7 mouse cellular contexts compared by ENCODE assay signal in the genomic region with DNA sequence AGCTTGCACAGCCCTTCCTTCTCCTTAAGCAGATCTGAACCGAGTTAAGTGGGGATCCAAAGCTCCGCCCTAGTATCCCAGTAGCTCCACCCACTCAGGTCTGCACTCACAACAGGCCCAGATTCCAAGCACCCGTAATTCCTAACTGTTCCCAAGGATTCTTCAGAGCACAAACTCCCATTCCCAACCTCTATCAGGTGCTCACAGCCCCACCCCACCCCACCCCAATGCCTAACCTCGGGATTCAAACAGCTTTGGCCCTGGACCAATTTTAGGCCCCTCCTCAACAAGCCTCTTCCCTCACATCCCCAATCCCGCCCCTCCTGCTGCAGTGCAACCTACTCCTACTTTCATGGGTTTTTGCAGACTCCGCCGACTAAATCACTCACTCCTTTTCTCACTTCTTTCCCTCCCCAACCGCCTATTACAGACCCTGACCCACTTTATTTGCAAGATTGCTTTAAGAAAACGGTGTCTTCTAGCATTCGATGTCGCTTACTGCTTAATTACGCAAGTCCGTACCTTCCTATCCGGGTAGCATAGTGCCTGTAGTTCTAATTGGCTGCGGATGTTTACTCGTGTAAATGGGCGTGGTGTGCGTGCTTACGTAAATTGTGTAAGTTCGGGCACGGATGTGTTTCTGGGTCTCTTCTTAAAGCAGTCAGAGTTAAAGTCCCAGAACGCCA. TPM values are rescaled to one million over a fixed set of nuclear protein-coding genes. Genes with fewer than 3 reads are reported as not detected.
DNase-seq lines count a peak whose midpoint lies in the region; ATAC-seq lines count a peak whose summit lies in the region.

A gene (plus strand): TSS at position 602 of the 686 bp plus-strand sequence.

- no peaks in the 10 kb centered on the region for H3K9me3 ChIP-seq in intestine, embryonic 14.5 days (ENCODE audit: control insufficient read depth, low read length)

- peak; percentile 38 to 52 for DNase-seq in adrenal gland, adult 18-20 months (ENCODE audit: low spot score in 2 of 2)
- DNase-seq in embryo, embryonic 11 days: peak; percentile 86
- DNase-seq in gastrocnemius, postnatal 25 days: peak; percentile 71
- DNase-seq in intestine, embryonic 14.5 days (ENCODE audit: low spot score): peak; percentile 79
- DNase-seq in left cerebral cortex, postnatal 14 days (ENCODE audit: low spot score in 2 of 2): peak; percentile 72 to 87
- DNase-seq in mesoderm, embryonic 11.5 days (ENCODE audit: low read depth, low spot score): peak; percentile 74
- DNase-seq in right cerebral cortex, postnatal 4 days: peak; percentile 48

- H3K27me3 ChIP-seq in intestine, embryonic 14.5 days (replicated peaks; ENCODE audit: control insufficient read depth, insufficient read depth, low read length): no peaks in the 10 kb centered on the region

- WGBS in intestine, embryonic 14.5 days: 14% methylated on average over 22 of the region's 22 CpGs

- intact Hi-C loops in left cerebral cortex, postnatal 14 days (cut with DNase I): loop anchor here (10.0 kb wide), 1 partner anchor 99 kb away; no protein-coding TSS in a partner anchor

- peak within 1 kb of the TSS; percentile 74 for H3K27ac ChIP-seq in intestine, embryonic 14.5 days (ENCODE audit: low read depth)

- no peaks in the 10 kb centered on the region for H3K4me1 ChIP-seq in intestine, embryonic 14.5 days (replicated peaks; ENCODE audit: control insufficient read depth, insufficient read depth, low read length)

- peak within 1 kb of the TSS; percentile 50 for H3K4me2 ChIP-seq in intestine, embryonic 14.5 days (ENCODE audit: low read length)

- peak; percentile 95 for ATAC-seq in intestine, embryonic 14.5 days (replicated peaks; ENCODE audit: low FRiP score, low TSS enrichment, low read depth)

- peak within 1 kb of the TSS; percentile 56 for H3K4me3 ChIP-seq in intestine, embryonic 14.5 days (ENCODE audit: low read depth, low read length)

- H3K36me3 ChIP-seq in intestine, embryonic 14.5 days (ENCODE audit: control insufficient read depth, insufficient read depth, low read length): peaks cover 6% of the 10 kb centered on the region; the same call in 1 of the 2 replicates

- H3K9ac ChIP-seq in intestine, embryonic 14.5 days (ENCODE audit: low read length): peak within 1 kb of the TSS; percentile 51

RNA-seq across cellular contexts. Expression of the gene that starts here (rescaled TPM):
- 10 to 100 TPM; 15.5 to 16.2 TPM for total RNA-seq in adrenal gland, adult 18-20 months (2021)
- total RNA-seq in gastrocnemius, postnatal 25 days (2021): 10 to 100 TPM; 12.8 to 17.4 TPM
- polyA plus RNA-seq in intestine, embryonic 14.5 days (2014; fragmentation: Nextera tagmentation; extraction: Ambion mirVana): 31.9 and 34.4 TPM in 2 replicates
- total RNA-seq in left cerebral cortex, postnatal 14 days (2021): 10 to 100 TPM; 15.9 to 17.5 TPM

Comparison
In these comparisons a context has a peak if more than half of its experiments do, and no peak if none do; other contexts are left out.
1. Peak in every context shown above with its lines: DNase-seq, ATAC-seq, H3K4me3 ChIP-seq and H3K27ac ChIP-seq.